Mouse (Mus musculus) spleen, adult 12 weeks (tissue): ENCODE results near the gene Syn3.
"Not testable (repeated sequence)": the region's sequence is repeated elsewhere in the genome, so short reads cannot be mapped to it uniquely, and the experiment has no call there.

Experiments used
- DNase-seq: peaks from one replicate; pipeline ENCODE4 v3.0.0; 2022; ENCODE audit warnings: low spot score

Syn3 gene

DNA sequence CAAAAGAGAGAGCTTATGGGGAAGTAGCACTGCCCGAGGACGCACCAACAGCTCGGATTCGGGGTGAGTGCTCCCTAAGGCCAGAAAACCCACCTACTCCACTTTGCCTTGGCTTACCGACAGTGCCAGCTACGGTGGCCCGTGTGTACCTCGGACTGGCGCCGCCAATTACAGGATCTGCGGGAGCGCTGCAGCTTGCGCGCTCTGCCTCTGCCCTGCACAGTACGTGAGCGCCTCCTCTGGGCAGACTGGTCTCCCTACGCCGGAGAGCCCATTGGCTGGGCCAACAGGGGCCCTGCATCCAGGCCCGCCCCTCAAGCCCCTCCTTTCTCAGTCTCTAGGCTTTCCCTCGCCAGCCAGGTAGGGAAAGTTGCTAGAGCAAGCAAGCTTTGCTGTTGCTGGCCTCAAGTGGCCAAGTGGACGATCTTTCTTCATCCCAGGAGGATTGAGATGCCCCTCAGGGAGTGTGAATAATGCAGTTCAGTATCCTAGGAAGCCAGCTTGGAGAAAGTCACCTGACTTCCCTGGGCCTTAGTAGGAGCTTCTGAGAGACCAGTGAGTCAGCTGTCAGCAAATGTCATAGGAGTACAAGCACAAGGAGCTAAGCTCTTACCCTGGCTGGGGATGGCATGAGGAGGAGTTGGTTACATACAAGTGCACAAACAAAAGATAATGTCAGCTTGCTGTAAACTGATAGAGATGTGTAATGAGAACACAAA, at the start of gene Syn3:
Gene Syn3, minus strand, starts transcription at position 224 of the 719 bp plus-strand sequence.
- DNase-seq, result no peak

DNA sequence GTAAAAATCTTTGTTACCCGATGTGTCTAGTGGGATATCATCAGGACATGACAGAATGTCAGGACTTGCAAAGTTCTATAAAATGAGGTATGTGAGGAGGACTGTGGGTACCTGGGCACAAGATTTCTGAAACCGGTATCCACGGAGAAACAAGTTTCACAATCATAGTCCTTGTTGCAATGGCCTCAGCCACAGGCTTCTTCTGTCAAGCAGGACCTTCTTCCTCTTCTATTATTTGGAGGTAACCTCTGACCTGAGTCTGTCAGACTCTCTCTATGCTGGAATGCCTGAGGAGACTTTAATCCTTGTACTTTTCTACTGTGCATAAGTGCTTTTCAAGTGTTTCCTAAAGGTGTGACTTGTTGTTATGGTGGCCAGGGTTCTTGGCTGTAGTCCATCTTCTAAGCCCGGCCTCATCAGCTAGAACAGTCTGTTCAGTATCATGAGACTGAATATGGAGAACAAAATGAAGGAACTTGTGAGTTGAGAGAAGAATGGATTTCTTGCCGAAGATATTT, 27.7 kb upstream of the Syn3 start:
- DNase-seq, result not testable (repeated sequence)

GRCm38 (mm10) chr10:86513801-86514200, 15.1 kb upstream of the Syn3 start:
- DNase-seq, result no peak

- no peak for DNase-seq
These were observed 12.2 kb upstream of the Syn3 start for GRCm38 (mm10) chr10:86510941-86511340.

DNA sequence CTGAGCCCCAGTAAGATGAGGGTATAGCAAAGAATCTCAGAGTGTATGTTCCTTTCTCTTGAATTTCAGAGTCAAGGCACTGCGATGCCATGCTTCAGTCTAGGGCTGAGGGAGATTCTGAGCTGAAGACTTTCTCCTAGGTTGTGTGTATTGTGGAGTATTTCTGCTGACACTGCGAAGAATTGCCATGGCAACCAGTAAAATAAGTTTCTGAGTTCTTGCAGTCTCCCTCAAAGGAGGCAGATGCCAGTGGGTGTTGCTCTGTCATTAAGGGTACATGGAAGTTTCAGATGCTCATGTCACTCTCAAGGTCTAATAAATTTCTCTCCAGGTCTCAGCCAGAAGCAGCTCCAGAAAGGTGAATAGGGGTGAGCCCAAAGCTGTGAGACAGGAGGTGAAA, 3.4 kb upstream of the Syn3 start:
- no peak for DNase-seq

GRCm38 (mm10) chr10:86498051-86498672, 534 bp downstream of the Syn3 start:
- no peak for DNase-seq

DNA sequence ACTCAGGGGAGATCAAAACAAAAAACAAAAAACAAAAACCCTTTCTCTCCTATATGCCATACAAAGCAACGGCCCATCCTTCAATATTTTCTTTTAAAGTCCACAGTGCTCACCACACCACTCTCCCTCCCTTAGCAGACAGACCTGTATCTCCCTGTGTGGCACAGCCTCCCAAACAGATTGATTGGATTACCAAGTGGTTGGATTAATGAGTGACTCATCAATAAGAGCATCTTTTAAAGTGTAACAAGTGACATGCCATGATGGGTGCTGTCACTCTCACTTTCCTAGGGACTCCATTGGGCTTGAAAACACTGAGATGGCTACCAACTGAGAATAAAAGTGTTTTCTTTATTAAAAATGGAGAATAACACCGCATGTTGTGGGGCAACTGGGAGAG, 2.8 kb downstream of the Syn3 start:
- DNase-seq, result no peak

GRCm38 (mm10) chr10:86493140-86493539, 5.6 kb downstream of the Syn3 start:
- DNase-seq, result no peak

DNA sequence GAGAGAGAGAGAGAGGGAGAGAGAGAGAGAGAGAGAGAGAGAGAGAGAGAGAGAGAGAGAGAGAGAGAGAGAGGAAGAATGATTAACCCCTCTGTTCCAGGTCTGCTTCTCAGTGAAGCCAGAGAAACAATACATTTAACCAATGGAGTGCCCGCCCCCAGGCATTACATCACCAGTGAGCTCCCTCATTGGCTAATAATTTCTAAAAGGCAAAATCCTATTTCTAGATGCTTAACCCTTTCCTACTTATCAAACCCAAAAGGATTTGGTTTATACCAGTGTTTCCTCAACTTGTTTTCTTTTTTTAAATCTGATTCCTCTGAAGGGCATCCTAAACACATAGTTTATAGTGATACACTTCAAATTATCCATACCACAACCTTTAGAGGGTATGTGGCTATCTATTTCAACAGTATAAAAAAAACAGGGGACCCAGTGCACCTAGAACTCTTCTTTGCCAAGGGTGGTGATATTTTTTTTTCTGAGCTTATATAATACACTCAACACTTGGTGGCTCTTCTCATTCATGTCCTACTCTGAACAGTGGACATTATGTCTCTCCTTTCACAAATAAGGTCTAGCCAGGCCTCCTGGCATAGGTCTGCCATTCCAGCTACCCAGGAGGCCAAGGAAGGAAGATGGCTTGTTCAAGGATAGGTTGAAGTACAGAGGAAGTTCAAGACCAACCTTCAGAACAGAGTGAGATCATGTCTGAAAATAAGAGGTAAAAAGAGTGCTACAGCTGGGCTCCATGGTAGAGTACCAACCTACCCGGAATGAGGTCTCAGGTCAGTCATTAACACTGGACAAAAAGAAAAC, 6.4 kb downstream of the Syn3 start:
- no peak for DNase-seq

DNA sequence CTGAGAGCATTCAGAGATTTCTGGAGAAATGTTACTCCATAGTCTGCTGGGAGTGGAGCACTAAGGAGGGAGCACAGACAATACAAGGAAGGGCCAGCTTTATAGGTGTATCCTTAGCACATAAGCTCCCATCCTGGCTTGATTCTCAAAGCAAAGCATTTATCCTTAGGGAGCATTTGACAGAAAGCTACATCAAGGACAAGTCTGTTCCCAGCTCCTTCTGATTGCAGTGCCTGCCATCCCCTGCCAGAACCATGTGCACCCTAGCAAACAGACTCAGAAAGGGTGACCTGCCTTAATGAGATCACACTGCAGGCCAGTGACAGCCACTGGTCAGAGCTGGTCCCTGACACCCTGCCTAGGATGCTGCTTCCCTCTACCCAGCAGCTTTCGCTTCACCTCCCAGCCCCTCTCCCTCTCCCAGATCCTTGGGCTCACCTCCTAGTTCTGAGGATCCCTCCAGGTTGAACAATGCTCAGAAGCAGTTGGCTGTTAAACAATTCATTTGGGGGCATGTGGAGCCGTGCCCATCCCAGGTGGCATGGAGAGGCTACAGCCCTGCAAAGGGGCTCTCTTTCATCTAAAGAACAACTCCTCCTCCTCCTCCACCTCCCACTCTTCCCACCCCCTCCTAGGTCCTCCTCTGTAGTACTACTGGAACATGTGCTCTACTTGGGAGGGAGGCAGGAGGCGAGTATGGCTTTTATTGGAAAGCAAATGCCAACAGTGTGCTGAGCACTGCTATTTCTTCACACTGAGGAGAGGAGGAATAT, 7.2 kb downstream of the Syn3 start:
- DNase-seq, result no peak

DNA sequence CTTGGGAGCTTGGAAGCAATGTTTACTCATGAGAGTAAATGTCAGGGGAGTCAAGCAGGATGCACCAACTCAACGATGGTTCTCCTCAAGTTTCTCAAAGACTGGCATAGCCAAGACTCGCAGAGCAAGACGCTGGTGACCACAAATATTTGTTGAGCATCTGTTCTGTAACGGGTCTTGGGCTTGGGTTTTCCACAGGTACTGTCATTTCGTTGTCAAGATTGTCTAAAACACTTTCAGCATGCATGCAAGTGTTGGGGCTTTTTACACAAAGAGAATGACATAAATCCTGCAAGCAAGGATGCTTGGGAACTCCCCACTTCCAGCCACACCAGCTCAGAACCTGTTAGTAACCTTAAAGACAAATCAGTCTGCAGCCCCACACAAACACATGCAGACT, 10.2 kb downstream of the Syn3 start:
- DNase-seq, result no peak

DNA sequence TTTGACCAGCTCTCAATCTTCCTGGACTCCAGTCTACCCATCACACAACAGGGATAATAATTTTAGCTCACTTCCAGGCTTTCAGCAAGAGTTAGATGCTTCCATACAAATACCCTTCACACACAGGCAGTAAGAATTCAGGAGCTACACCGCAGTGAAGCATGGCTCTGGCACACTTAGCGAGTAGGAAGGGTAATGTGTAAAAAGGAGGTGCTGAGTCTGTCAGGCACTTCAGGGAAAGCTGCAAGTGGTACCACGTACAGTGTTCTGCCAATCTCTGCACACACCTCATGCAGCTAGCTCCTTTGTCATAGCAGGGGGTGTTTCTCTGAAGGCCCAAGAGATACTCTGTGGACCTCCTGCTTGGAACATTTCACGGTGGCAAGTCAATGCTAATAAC, 12.7 kb downstream of the Syn3 start:
- DNase-seq, result no peak

DNA sequence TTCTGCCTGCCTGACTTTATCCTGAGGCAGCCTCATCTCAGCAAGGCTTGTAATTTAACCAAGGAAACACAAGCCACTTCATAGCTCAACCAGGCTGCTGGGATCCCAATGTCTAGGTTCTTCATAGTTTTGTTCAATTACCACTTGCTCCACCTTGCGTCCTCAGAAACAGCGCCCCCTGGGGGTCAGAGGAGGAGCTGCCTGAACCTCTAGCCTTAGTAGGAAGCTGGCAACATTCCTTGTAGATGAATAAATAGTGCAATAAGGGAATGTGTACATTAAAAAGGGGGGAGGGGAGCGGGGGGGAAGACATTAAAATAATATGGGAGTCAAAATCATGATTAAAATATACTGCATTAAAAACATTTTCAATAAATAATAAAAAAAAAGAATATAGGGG, 14.7 kb downstream of the Syn3 start:
- DNase-seq, result no peak

- DNase-seq, result no peak
These were observed 16.2 kb downstream of the Syn3 start for GRCm38 (mm10) chr10:86482496-86482895.

DNA sequence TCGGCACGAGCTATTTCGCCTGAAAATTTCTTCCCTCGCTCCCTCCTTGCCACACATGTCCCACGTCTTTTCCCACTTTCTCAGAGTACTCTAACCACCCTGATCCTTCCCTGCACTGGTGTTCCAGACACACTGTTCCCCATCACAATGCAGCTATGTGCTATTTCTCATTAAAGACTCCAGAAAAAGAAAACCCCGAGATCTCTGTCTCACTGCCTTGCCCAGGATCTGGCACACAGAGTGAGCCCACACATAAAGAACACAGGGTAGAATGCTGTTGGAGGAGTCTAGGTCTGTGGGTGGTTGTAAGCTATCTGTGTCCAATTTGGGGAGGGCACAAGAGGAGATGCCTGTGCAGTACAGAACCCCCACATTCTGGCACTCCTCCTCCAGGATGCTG, 18.0 kb downstream of the Syn3 start:
- DNase-seq, result no peak

DNA sequence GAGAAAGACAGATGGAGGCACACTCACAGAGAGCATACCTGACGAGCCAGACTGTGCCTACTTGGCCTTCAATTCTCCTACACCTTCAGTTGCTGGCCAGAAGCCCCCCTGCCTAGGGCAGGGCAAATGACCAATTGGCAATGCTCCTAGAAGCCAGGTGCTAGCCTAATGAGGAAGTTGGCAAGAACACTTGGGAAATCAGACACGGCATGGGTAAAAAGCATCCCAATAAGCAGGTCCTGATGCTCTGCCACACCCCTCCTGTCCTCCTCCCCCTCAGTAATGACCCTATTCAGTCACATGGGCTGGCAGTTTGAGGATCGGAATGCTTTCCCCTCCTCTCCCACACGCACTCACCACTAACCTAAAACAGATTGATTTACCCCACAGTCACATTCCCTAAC, 19.0 kb downstream of the Syn3 start:
- DNase-seq, result no peak

DNA sequence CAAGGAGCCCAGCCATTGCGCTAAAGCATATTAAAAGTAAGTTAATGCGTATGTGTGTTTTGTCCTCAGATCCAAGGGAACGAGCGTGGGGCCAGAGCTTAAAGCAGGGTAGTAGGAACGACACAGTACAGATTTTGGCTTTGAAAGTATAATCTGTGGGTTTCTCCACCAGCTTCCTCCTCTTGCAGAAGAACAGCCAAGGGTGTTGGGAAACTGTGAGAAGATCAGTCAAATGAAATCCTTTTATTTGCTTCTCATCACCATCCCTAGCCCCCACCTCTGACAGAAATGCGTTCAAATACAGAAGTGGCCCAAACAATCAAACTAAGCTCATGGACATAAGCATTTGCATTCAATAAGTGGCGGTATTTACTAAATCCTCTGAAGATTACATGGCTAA, 22.0 kb downstream of the Syn3 start:
- DNase-seq, result no peak

GRCm38 (mm10) chr10:86475270-86475669, 23.4 kb downstream of the Syn3 start:
- no peak for DNase-seq

DNA sequence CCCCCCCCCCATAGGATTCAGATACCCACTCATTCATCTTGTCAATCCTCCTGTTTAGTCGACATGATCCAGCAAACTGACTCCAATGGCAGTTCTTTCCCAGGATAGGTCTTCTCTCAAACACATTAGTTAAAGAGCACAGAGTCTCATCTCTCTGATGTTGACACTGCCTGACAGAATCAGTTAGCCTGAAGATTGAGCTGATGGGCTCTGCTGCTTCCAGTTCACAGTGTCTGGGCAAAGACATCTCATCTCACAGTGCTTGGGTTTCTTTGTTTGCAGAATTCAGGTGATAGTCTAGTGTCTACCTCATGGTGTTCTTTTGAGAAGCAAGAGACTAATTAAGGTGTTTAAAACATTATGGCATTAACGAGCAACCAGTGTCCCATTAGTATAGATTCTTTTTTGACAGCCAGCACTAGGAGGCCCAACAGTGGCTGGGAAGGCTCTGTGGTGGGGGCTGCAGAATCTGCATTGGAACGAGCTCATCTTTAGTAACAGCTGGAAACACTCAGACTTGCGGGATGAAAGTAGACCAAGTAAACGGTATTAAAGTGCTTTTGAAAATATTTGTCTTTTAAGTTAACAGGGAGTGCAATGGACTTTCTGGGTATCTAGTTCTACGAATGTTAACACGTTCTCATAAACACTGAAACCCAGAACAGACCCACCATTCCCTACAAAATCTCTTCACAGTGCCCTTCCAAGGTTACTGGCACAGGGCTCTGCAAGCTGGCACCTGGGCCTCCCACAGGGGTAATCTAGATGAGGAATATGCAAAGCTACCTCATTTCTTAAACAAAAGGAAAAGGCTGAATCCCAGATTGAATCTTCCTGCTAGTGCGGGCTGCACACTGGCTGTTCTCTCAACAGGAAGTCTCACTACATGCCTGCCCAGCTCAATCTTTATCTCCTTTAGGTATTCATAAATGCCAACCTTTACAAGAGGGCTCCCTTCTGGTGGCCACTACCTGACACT, 24.2 kb downstream of the Syn3 start:
- no peak for DNase-seq

DNA sequence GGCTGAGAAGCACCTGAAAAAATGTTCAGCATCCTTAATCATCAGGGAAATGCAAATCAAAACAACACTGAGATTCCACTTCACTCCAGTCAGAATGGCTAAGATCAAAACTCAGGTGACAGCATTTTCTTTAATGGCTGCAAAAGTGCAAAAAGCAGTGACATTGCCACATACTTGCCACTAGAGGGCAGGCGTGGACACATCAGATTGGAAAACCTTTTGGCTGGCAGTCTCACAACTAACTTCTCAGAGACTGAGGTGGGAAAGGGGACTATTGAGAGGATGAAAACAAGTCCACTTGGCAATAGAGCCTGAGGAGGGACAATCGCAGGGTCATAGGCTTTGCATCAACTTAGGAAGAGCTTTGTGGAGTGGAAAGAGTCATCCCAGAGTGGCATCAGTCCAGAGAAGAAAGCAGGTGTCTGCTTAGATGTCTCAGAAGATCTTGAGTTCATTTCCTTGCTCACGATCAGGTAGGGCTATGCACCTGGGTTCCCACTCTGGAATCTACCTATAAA, 25.0 kb downstream of the Syn3 start:
- DNase-seq, result no peak
